Mouse (Mus musculus) adrenal gland, postnatal 14 days (tissue): ENCODE measurements around the gene Fank1. TPM values are rescaled to one million over a fixed set of nuclear protein-coding genes. Genes with fewer than 3 reads are reported as not detected.
"Not testable (repeated sequence)": the region's sequence is repeated elsewhere in the genome, so short reads cannot be mapped to it uniquely, and the experiment has no call there.

Experiments
- DNase-seq: peaks from one replicate; pipeline ENCODE4 v3.0.0; 2021; ENCODE audit warnings: mixed read lengths
- total RNA-seq: library from RNA; stranded (reverse); gene quantifications from 2 replicates; pipeline ENCODE4 v1.2.3, GENCODE M21; 2021

The Fank1 gene
- total RNA-seq, 1 experiment from 2014 or later: 0.33 TPM

GRCm38 (mm10) chr7:133829579-133829978, 52.9 kb downstream of the Fank1 start:
- no peak for DNase-seq

DNA sequence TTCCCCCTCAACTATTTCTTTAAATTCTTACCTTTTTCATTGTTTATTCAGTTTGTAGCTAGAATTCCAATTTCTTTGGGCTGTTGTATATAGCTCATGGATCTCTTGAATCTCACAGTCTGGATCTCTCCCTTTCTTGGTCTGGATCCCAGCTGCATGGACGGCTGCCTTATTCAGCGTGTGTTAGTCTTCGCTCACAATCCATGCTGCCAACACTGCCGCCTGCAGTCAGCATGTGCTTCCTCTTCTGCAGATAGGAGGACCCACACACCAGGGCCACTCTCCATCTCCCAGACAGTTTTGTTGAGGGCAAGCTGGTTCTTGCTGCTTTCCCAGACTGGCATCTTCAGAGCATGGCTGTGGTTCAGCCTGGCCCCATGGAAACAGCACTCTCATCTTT, 62.9 kb downstream of the Fank1 start:
- no peak for DNase-seq

DNA sequence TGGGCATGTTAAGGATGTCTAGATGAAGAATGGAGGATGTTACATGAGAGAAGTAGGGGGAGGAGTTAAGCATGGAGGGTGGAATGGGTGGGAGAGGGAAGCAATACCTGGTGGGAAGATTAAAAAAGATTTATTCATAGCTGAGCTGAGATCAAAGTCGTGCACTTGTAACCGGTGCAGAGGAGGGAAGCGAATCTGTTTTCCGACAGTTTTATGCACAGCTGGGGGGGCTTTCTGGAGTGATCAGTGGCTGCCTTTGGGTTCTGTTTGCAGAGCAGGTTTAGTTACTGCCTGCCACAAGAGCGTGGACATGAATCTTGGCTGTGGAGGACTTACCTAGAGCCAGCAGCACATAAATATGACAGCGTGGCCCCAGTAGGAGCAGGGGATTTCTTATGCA, 65.4 kb downstream of the Fank1 start:
- DNase-seq: no peak

- no peak for DNase-seq
Observed at GRCm38 (mm10) chr7:133847175-133847574, 70.5 kb downstream of the Fank1 start.

DNA sequence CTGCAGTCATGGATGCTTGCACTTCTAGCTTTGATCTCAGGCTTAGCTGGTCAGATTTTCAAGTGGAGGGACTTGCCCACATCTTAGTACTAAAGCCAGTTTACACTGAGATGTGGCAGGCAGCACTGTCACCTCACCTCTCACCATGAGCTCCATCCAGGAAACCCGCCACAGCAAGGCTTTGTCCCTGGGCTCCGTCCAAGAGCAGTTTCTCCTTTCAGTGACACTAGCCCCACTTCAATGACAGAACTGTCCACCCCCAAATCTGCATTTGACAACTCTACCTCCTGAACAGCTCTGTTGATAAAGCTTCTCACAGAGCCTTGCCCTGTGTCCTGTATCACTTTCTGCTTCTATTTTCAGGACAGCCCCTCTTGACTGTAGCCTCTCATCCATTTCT, 71.5 kb downstream of the Fank1 start:
- DNase-seq: no peak

DNA sequence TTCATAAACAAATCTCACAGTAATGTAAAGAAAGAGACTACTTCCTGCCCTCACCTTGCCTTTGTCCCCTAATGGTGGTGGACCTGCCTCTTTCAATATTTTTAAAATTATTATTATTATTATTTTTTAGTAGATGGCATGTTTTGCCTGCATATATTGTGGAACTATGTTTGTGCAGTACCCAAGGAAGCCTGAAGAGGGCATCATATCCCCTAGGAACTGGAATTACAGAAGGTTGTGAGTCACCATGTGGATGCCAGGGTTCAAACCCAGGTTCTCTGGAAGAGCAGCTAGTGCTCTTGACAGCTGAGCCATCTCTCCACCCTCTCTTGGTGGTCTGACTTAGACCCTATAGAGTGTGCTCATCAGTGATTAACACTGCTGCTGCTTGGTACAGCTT, 74.1 kb downstream of the Fank1 start:
- DNase-seq: no peak

DNA sequence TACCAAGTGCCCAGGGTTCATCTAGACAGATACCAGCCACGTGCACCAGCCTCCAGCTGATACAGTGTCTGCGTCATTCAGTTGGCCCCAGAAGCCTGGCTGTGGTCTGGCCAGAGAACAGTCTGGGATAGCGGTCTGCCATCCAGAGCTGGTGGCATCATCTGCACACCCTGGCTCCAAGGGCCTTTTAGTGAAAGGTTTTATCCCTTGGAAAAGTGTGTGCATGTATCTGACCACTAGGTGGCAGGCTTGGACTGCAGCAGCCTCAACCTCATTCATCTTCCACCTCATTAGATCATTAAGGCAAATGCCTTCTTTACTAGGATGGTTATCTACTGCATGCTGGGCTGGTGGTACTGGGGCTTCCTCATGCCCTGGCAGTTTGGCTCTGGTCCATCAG, 79.6 kb downstream of the Fank1 start:
- peak; percentile 82 for DNase-seq

GRCm38 (mm10) chr7:133858506-133858905, 81.8 kb downstream of the Fank1 start:
- no peak for DNase-seq

- DNase-seq: no peak
Observed at GRCm38 (mm10) chr7:133859548-133859947, 82.9 kb downstream of the Fank1 start.

- no peak for DNase-seq
Observed at GRCm38 (mm10) chr7:133862233-133862632, 85.6 kb downstream of the Fank1 start.

DNA sequence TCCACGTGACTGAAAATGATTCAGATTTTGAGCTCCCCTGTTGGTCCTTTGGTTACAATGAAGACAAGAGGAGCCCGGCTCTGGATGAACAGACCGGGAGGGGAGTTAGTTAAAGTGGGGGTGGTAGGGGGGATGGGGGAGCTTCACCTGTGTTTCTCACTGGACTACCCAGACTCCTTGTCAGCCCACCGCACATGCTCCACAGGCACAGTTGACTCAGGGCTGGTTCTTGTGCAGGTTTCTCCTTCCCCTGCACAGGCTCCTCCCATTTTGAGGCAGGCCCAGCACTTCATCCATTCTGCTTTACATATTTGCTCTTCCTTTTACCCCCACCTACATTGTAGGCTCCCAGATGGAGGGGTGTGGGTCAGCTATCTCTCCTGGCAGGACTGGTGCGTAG, 86.1 kb downstream of the Fank1 start:
- DNase-seq: no peak

- DNase-seq: peak; percentile 31
Observed at GRCm38 (mm10) chr7:133863151-133863550, 86.5 kb downstream of the Fank1 start.

GRCm38 (mm10) chr7:133863684-133864083, 87.0 kb downstream of the Fank1 start:
- no peak for DNase-seq

GRCm38 (mm10) chr7:133870265-133870664, 93.6 kb downstream of the Fank1 start:
- DNase-seq: no peak

GRCm38 (mm10) chr7:133872701-133873100, 96.0 kb downstream of the Fank1 start:
- no peak for DNase-seq

DNA sequence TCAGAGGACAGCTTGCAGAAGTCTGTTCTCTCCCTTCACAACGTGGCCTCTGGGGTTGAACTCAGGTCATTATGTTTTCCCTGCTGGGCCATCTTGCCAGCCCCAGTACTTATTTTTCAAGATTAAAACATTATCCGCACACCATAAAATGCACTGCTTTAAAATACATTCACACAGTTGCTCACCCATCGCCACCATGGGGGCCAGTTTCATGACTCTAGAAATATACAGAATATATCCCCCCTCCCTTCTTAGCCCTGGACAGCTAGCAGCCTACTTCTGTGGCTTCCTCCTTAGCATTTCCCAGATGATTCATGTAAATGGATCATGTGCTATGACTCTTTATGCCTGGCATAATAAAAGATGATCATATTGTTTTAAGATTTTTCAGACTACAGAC, 99.5 kb downstream of the Fank1 start:
- no peak for DNase-seq

DNA sequence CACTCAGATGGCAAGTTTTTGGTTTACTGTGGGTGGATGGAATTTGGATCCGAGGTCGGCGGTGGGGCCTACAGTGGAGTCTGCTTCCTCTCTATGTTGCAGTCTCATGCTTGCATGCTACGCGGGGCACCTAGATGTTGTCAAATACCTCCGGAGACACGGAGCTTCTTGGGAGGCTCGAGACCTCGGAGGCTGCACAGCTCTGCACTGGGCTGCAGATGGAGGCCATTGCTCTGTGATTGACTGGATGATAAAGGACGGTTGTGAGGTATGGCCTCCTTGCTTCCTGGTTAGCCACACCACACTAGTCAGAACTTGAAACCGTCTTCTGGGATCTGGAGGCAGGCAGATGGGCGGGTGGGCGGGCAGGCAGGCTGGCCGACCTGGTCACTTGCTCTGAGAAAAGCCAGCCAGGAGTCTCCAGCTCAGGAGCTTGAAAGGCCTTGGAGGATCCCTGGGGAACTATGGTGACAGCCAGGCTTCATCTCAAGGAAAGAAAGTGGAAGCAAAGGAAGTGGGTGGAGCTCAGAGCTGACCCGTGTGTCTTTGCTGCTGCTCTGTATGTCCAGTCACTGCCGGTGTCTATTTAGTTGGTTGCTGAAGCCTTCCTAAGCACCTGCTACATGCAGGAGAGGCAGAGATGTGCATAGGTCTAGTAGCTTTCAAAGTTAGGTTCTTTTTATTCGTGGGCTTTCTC, 100.1 kb downstream of the Fank1 start:
- no peak for DNase-seq

- DNase-seq: no peak
Observed at GRCm38 (mm10) chr7:133879761-133880160, 103.1 kb downstream of the Fank1 start.

DNA sequence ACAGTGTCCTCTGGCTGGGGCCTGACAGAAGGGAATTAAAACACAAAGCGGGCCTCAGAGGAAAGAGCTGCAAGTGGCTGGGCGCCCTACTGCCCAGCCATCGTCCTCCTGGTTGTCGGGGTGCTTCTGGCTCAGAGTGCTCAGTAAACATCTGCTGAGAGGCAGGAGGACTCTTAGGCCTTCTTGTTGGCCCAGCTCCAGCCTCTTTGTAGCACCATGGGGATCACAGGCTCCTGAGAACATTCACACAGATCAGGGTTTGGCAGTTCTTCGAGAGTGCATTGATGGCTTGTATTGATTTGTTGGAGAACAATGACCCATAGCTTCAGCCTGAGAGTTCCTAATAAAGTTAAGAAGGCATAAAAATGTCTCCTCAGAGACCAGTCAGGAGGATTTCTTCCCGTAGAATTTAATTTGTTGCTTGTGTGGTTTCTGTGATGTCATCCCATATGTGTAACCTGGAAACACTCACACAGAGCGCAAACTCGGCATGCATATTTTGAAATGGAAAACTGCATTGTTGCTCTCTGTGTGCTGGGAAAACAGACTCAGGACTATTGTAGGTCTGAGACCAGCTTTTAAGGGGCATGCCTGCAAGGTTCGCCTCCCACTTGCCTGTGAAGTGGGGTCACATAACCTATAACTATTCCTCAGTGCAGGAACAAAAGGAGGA, 108.2 kb downstream of the Fank1 start:
- not testable (repeated sequence) for DNase-seq

GRCm38 (mm10) chr7:133888926-133889920, 112.6 kb downstream of the Fank1 start:
- DNase-seq: no peak

GRCm38 (mm10) chr7:133889986-133890385, 113.3 kb downstream of the Fank1 start:
- DNase-seq: no peak

- DNase-seq: no peak
Observed at GRCm38 (mm10) chr7:133891298-133891697, 114.6 kb downstream of the Fank1 start.

GRCm38 (mm10) chr7:133891796-133892195, 115.1 kb downstream of the Fank1 start:
- DNase-seq: peak; percentile 46
